In the genomic region with DNA sequence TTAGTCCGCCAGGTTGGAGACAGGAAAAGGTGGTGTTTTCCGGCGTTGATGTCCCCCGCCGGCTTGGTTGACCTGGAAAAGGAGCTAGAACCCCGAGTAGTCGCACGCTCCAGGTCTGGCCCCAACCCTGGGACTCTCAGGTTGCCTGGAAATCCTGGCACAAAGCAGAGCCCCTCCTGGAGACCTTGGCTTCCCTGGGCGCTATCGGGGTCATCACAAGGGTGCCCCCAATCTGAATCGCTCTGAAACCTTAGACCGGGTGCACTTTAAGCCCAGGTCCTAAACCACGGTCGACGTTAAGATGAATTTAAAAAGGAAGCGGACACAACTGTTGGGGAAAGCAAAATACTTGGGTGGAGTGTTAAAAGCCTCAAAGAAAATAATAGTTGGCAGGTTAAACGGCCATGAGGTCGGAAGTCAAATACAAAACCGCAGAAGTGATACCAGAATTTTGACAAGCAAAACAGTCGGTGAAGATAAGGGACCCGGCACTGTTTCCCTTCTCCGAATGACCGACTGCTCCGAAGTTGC, we compare ENCODE assay signal across 9 mouse cellular contexts. TPM values are rescaled to one million over a fixed set of nuclear protein-coding genes. Genes with fewer than 3 reads are reported as not detected.
DNase-seq lines count a peak whose midpoint lies in the region; ATAC-seq and TF ChIP-seq lines count a peak whose summit lies in the region.
"Had no signal": no experiment of that assay in that cellular context is flagged by ENCODE, and none has a peak within 500 bp of the region (broad histone marks: within the 10 kb centered on the region; RNA-seq: fewer than 3 reads in every experiment).

No protein-coding gene starts in this region.

- H3K9me3 ChIP-seq in ES-E14 (ENCODE audit: control insufficient read depth, insufficient read depth, low read depth, low read length): no peaks in the 10 kb centered on the region
- H3K9me3 ChIP-seq in forebrain, embryonic 12.5 days: no peaks in the 10 kb centered on the region
- H3K9me3 ChIP-seq in kidney, embryonic 15.5 days (replicated peaks): no peaks in the 10 kb centered on the region
- no peaks in the 10 kb centered on the region for H3K9me3 ChIP-seq in midbrain, embryonic 11.5 days (ENCODE audit: control insufficient read depth, low read length)

- H3K36me3 ChIP-seq in ES-E14 (ENCODE audit: control insufficient read depth, insufficient read depth, low read length, poor library complexity, severe bottlenecking): no peaks in the 10 kb centered on the region
- H3K36me3 ChIP-seq in forebrain, embryonic 12.5 days (replicated peaks): no peaks in the 10 kb centered on the region
- H3K36me3 ChIP-seq in kidney, embryonic 15.5 days: no peaks in the 10 kb centered on the region
- no peaks in the 10 kb centered on the region for H3K36me3 ChIP-seq in midbrain, embryonic 11.5 days (ENCODE audit: control insufficient read depth, insufficient read depth, low read length)

- peak; percentile 7; the same call in 1 of the 2 replicates for ATAC-seq in forebrain, embryonic 12.5 days (ENCODE audit: low FRiP score)
- no peak; the same call in 1 of the 2 replicates for ATAC-seq in kidney, embryonic 15.5 days (replicated peaks; ENCODE audit: low FRiP score)
- ATAC-seq in midbrain, embryonic 11.5 days (ENCODE audit: low FRiP score): peak; percentile 20; the same call in 1 of the 2 replicates

- H3K4me3 ChIP-seq in ES-E14 (ENCODE audit: insufficient read depth in 1 of 2, low read depth in 1 of 2, low read length in 2 of 2, poor library complexity in 1 of 2, severe bottlenecking in 1 of 2): peak overlapping the region; percentile 91 to 96
- H3K4me3 ChIP-seq in forebrain, embryonic 12.5 days (replicated peaks): peak overlapping the region; percentile 69
- peak overlapping the region; percentile 70 for H3K4me3 ChIP-seq in kidney, embryonic 15.5 days (replicated peaks)
- peak overlapping the region; percentile 56 for H3K4me3 ChIP-seq in midbrain, embryonic 11.5 days (ENCODE audit: low read depth, low read length)

- H3K27me3 ChIP-seq in forebrain, embryonic 12.5 days: peaks cover 39% of the 10 kb centered on the region
- peaks cover 44% of the 10 kb centered on the region for H3K27me3 ChIP-seq in kidney, embryonic 15.5 days
- peaks cover 26% of the 10 kb centered on the region for H3K27me3 ChIP-seq in midbrain, embryonic 11.5 days (ENCODE audit: control insufficient read depth, insufficient read depth, low read length)
- H3K27me3 ChIP-seq: Patski had no signal

- H3K4me1 ChIP-seq in ES-E14 (ENCODE audit: control insufficient read depth in 2 of 2, insufficient read depth in 2 of 2, low read length in 2 of 2, poor library complexity in 1 of 2): no peaks in the 10 kb centered on the region; a peak in 1 of 4 replicates
- peaks cover 21% of the 10 kb centered on the region for H3K4me1 ChIP-seq in forebrain, embryonic 12.5 days
- H3K4me1 ChIP-seq in kidney, embryonic 15.5 days: peaks cover 37% of the 10 kb centered on the region
- peaks cover 2% of the 10 kb centered on the region; the same call in 1 of the 2 replicates for H3K4me1 ChIP-seq in midbrain, embryonic 11.5 days (ENCODE audit: control insufficient read depth, insufficient read depth, low read length)

- peak; percentile 25 for DNase-seq in gastrocnemius, postnatal 14 days
- DNase-seq in gastrocnemius, adult 8-10 months (ENCODE audit: low spot score in 2 of 2): no peak
- DNase-seq in ES-E14 (ENCODE audit: low read depth, low spot score): no peak
- peak; percentile 91 for DNase-seq in midbrain, embryonic 11.5 days (ENCODE audit: low spot score, missing footprints)
- DNase-seq in thymus, postnatal 14 days: peak; percentile 36
- DNase-seq in urinary bladder, adult 18-20 months (ENCODE audit: low spot score in 2 of 2): no peak

- H3K27ac ChIP-seq in ES-E14 (ENCODE audit: insufficient read depth, low read depth, low read length, poor library complexity, severe bottlenecking): no peak overlapping the region
- 0 out of 2 replicates have a peak overlapping the region, but pooled peaks have one; percentile 82 for H3K27ac ChIP-seq in forebrain, embryonic 12.5 days
- H3K27ac ChIP-seq in kidney, embryonic 15.5 days: no peak overlapping the region
- H3K27ac ChIP-seq in midbrain, embryonic 11.5 days (ENCODE audit: low read depth, low read length): no peak overlapping the region

- intact Hi-C loops in gastrocnemius, postnatal 14 days (cut with DNase I; ENCODE audit: low total_unique reads): no loop called here

- H3K4me2 ChIP-seq in forebrain, embryonic 12.5 days: peak overlapping the region; percentile 90
- peak overlapping the region; percentile 100 for H3K4me2 ChIP-seq in kidney, embryonic 15.5 days
- H3K4me2 ChIP-seq in midbrain, embryonic 11.5 days: peak overlapping the region; percentile 80

- in situ Hi-C loops in ES-E14 (cut with MboI; ENCODE audit: low sequenced_read_pairs in 2 of 2, unreplicated experiment in 2 of 2): no loop called here

- H3K9ac ChIP-seq in ES-E14 (ENCODE audit: insufficient read depth, low read depth, low read length, poor library complexity, severe bottlenecking): peak overlapping the region; percentile 48
- peak overlapping the region; percentile 72 for H3K9ac ChIP-seq in forebrain, embryonic 12.5 days
- peak overlapping the region; percentile 58 for H3K9ac ChIP-seq in kidney, embryonic 15.5 days
- H3K9ac ChIP-seq in midbrain, embryonic 11.5 days (ENCODE audit: low read length): peak overlapping the region; percentile 72; the same call in 1 of the 2 replicates

- WGBS in forebrain, embryonic 12.5 days: 13% methylated on average over 24 of the region's 24 CpGs
- WGBS in kidney, embryonic 15.5 days: 7% methylated on average over 24 of the region's 24 CpGs
- 9% methylated on average over 24 of the region's 24 CpGs for WGBS in midbrain, embryonic 11.5 days

TF ChIP-seq in ES-E14, 5 proteins besides CTCF, POLR2A, EP300 and RAD21:
- TF ChIP-seq ZNF384 (IDR thresholded peaks at IDR 0.05; ENCODE audit: low read depth, low read length) (no peak), MAFK (IDR thresholded peaks at IDR 0.05; ENCODE audit: insufficient read depth, low read depth, low read length) (no peak), HCFC1 (IDR thresholded peaks at IDR 0.05; ENCODE audit: borderline replicate concordance, insufficient read depth, low read length) (no peak), ZC3H11A (IDR thresholded peaks at IDR 0.05; ENCODE audit: borderline replicate concordance, low read depth, low read length) (no peak), CHD2 (IDR thresholded peaks at IDR 0.05; ENCODE audit: low read depth, low read length) (no peak)

RNA-seq across cellular contexts. Expression of a gene that starts 1.2 kb away (rescaled TPM):
- 10 to 100 TPM; 24.0 to 27.3 TPM for total RNA-seq in gastrocnemius, postnatal 14 days (2021)
- 10 to 100 TPM; 29.2 to 34.8 (median 34.1) TPM for total RNA-seq in gastrocnemius, adult 8-10 months (2022)
- 7.2 and 13.7 TPM in 2 replicates for total RNA-seq in ES-E14 (2012; rRNA removed)
- polyA plus RNA-seq in forebrain, embryonic 12.5 days (2016; fragmentation: Nextera tagmentation; extraction: Ambion mirVana): 27.2 and 33.1 TPM in 2 replicates
- polyA plus RNA-seq in kidney, embryonic 15.5 days (2015; fragmentation: Nextera tagmentation; extraction: Ambion mirVana): 47.9 and 50.9 TPM in 2 replicates
- 18.0 and 21.3 TPM in 2 replicates for polyA plus RNA-seq in midbrain, embryonic 11.5 days (2014; fragmentation: Nextera tagmentation; extraction: Ambion mirVana)

Comparison
In these comparisons a context has a peak if more than half of its experiments do, and no peak if none do; other contexts are left out.
1. DNase-seq: peak in gastrocnemius, postnatal 14 days (single experiment), midbrain, embryonic 11.5 days (single experiment) and thymus, postnatal 14 days (single experiment); none in gastrocnemius, adult 8-10 months (0 of 2), ES-E14 (single experiment) and urinary bladder, adult 18-20 months (0 of 2).
2. Peak in every context shown above with its lines, with median percentiles within 50 percentile points of each other: H3K4me3 ChIP-seq, H3K9ac ChIP-seq and H3K4me2 ChIP-seq.